Mouse (Mus musculus): ENCODE measurements around the gene Sptssb. TPM values are rescaled to one million over a fixed set of nuclear protein-coding genes. Genes with fewer than 3 reads are reported as not detected.

Sptssb gene
- polyA plus RNA-seq (2012; rRNA removed; ENCODE audit: low replicate concordance): 0.15 and 37.0 TPM in 2 replicates

GRCm38 (mm10) chr3:69859858-69860588 is at the start of gene Sptssb:
Gene Sptssb, minus strand, starts transcription at chr3:69859940.

Other genes with a start within 250 kb of the Sptssb start
- gene Nmd3, start 138.0 kb downstream of the Sptssb start, polyA plus RNA-seq (2012; rRNA removed; ENCODE audit: low replicate concordance): 15.9 and 36.7 TPM in 2 replicates
- gene Otol1, start 147.7 kb upstream of the Sptssb start, polyA plus RNA-seq (2012; rRNA removed; ENCODE audit: low replicate concordance): not detected in 2 replicates